Comparison of ENCODE assay signal across 21 mouse cellular contexts in genomic region chr4:66586647-66587046, GRCm38 (mm10).
A peak's percentile ranks its signal among the peaks of the same experiment; 100 is the strongest.
DNase-seq lines count a peak whose midpoint lies in the region; ATAC-seq lines count a peak whose summit lies in the region.
"Had no signal": no experiment of that assay in that cellular context is flagged by ENCODE, and none has a peak within 500 bp of the region (broad histone marks: within the 10 kb centered on the region; RNA-seq: fewer than 3 reads in every experiment).

No protein-coding gene starts in this region.

- no peak overlapping the region for H3K27ac ChIP-seq in forebrain, embryonic 14.5 days (ENCODE audit: low read depth, low read length)
- H3K27ac ChIP-seq in forebrain, embryonic 16.5 days (ENCODE audit: low read length): no peak overlapping the region
- no peak overlapping the region for H3K27ac ChIP-seq in hindbrain, embryonic 15.5 days (replicated peaks)
- H3K27ac ChIP-seq in hindbrain, embryonic 10.5 days: no peak overlapping the region
- H3K27ac ChIP-seq in neural tube, embryonic 12.5 days: no peak overlapping the region
- H3K27ac ChIP-seq: embryonic facial prominence, embryonic 13.5 days; heart, adult 2 months; heart, embryonic 15.5 days had no signal

- H3K4me3 ChIP-seq in forebrain, embryonic 14.5 days (ENCODE audit: low read depth, low read length): no peak overlapping the region
- no peak overlapping the region for H3K4me3 ChIP-seq in forebrain, embryonic 16.5 days (replicated peaks; ENCODE audit: low read length)
- H3K4me3 ChIP-seq in hindbrain, embryonic 15.5 days: no peak overlapping the region
- no peak overlapping the region for H3K4me3 ChIP-seq in hindbrain, embryonic 10.5 days
- no peak overlapping the region for H3K4me3 ChIP-seq in neural tube, embryonic 12.5 days
- H3K4me3 ChIP-seq: embryonic facial prominence, embryonic 13.5 days; heart, adult 2 months; heart, embryonic 15.5 days had no signal

- no peaks in the 10 kb centered on the region for H3K36me3 ChIP-seq in forebrain, embryonic 14.5 days (ENCODE audit: control insufficient read depth, insufficient read depth, low read length)
- no peaks in the 10 kb centered on the region for H3K36me3 ChIP-seq in forebrain, embryonic 16.5 days (ENCODE audit: control insufficient read depth, insufficient read depth)
- H3K36me3 ChIP-seq in hindbrain, embryonic 15.5 days: no peaks in the 10 kb centered on the region
- H3K36me3 ChIP-seq in hindbrain, embryonic 10.5 days: no peaks in the 10 kb centered on the region
- no peaks in the 10 kb centered on the region for H3K36me3 ChIP-seq in neural tube, embryonic 12.5 days
- H3K36me3 ChIP-seq: embryonic facial prominence, embryonic 13.5 days; heart, embryonic 15.5 days had no signal

- no peak overlapping the region for H3K9ac ChIP-seq in forebrain, embryonic 14.5 days (ENCODE audit: low read length)
- H3K9ac ChIP-seq in forebrain, embryonic 16.5 days (replicated peaks; ENCODE audit: low read depth, low read length): no peak overlapping the region
- H3K9ac ChIP-seq in hindbrain, embryonic 15.5 days: no peak overlapping the region
- H3K9ac ChIP-seq in neural tube, embryonic 12.5 days: no peak overlapping the region
- H3K9ac ChIP-seq: embryonic facial prominence, embryonic 13.5 days; heart, embryonic 15.5 days had no signal

- H3K4me1 ChIP-seq in forebrain, embryonic 14.5 days (ENCODE audit: control insufficient read depth, insufficient read depth, low read length): 0 out of 2 replicates have a peak, but pooled peaks cover 2% of the 10 kb centered on the region
- H3K4me1 ChIP-seq in forebrain, embryonic 16.5 days (replicated peaks; ENCODE audit: control insufficient read depth, insufficient read depth, low read length): peaks cover 3% of the 10 kb centered on the region; the same call in 1 of the 2 replicates
- H3K4me1 ChIP-seq in hindbrain, embryonic 15.5 days (replicated peaks): no peaks in the 10 kb centered on the region; the same call in 1 of the 2 replicates
- H3K4me1 ChIP-seq in hindbrain, embryonic 10.5 days (replicated peaks): peaks cover 7% of the 10 kb centered on the region
- no peaks in the 10 kb centered on the region for H3K4me1 ChIP-seq in neural tube, embryonic 12.5 days
- H3K4me1 ChIP-seq: heart, embryonic 15.5 days had no signal

- no peaks in the 10 kb centered on the region for H3K27me3 ChIP-seq in forebrain, embryonic 14.5 days (replicated peaks; ENCODE audit: control insufficient read depth, insufficient read depth, low read length)
- no peaks in the 10 kb centered on the region for H3K27me3 ChIP-seq in forebrain, embryonic 16.5 days (replicated peaks; ENCODE audit: control insufficient read depth, insufficient read depth, low read length)
- no peaks in the 10 kb centered on the region for H3K27me3 ChIP-seq in hindbrain, embryonic 15.5 days
- H3K27me3 ChIP-seq in hindbrain, embryonic 10.5 days (ENCODE audit: insufficient read depth, poor library complexity, severe bottlenecking): no peaks in the 10 kb centered on the region
- H3K27me3 ChIP-seq in neural tube, embryonic 12.5 days (replicated peaks): no peaks in the 10 kb centered on the region
- H3K27me3 ChIP-seq: CH12.LX; embryonic facial prominence, embryonic 13.5 days; heart, embryonic 15.5 days; Patski had no signal

- peak; percentile 5 for DNase-seq in forebrain, embryonic 14.5 days (ENCODE audit: low spot score)
- DNase-seq in hindbrain, embryonic 10.5 days (ENCODE audit: low spot score): no peak
- DNase-seq in neural tube, embryonic 10.5 days (ENCODE audit: extremely low spot score, low spot score): no peak
- DNase-seq in layer of hippocampus, adult 8-10 months (ENCODE audit: low spot score in 2 of 2): no peak
- DNase-seq: adrenal gland, postnatal 14 days; cerebellum, adult 18-20 months; cerebellum, adult 9-11 months; cerebellum, postnatal 36 days; gastrocnemius, postnatal 10 days; heart, adult 2 months; heart, postnatal 14 days; kidney, adult 11 months had no signal

- ATAC-seq in forebrain, embryonic 14.5 days: no peak; the same call in 1 of the 2 replicates
- ATAC-seq in forebrain, embryonic 16.5 days: no peak
- 0 out of 2 replicates have a peak, but pooled peaks have one; percentile 27 for ATAC-seq in hindbrain, embryonic 15.5 days (ENCODE audit: low FRiP score, low read depth)
- ATAC-seq in neural tube, embryonic 12.5 days (ENCODE audit: low FRiP score, low read depth): peak; percentile 2; the same call in 1 of the 2 replicates
- ATAC-seq: activated CD4-positive, CD25-positive, alpha-beta regulatory T cell, adult 4 months; Patski had no signal

- WGBS in forebrain, embryonic 14.5 days: 38% methylated on average over 5 of the region's 5 CpGs
- 43% methylated on average over 5 of the region's 5 CpGs for WGBS in forebrain, embryonic 16.5 days
- WGBS in hindbrain, embryonic 15.5 days: 39% methylated on average over 5 of the region's 5 CpGs
- WGBS in hindbrain, embryonic 10.5 days: 62% methylated on average over 5 of the region's 5 CpGs
- 55% methylated on average over 5 of the region's 5 CpGs for WGBS in neural tube, embryonic 12.5 days

- no peaks in the 10 kb centered on the region for H3K9me3 ChIP-seq in forebrain, embryonic 14.5 days (replicated peaks; ENCODE audit: control insufficient read depth, low read length)
- no peaks in the 10 kb centered on the region for H3K9me3 ChIP-seq in forebrain, embryonic 16.5 days (ENCODE audit: control insufficient read depth, low read length)
- no peaks in the 10 kb centered on the region for H3K9me3 ChIP-seq in hindbrain, embryonic 15.5 days
- H3K9me3 ChIP-seq in hindbrain, embryonic 10.5 days: no peaks in the 10 kb centered on the region
- H3K9me3 ChIP-seq in neural tube, embryonic 12.5 days: no peaks in the 10 kb centered on the region
- H3K9me3 ChIP-seq: embryonic facial prominence, embryonic 13.5 days; heart, embryonic 15.5 days had no signal

- H3K4me2 ChIP-seq in forebrain, embryonic 14.5 days (ENCODE audit: low read length): no peak overlapping the region
- H3K4me2 ChIP-seq in forebrain, embryonic 16.5 days (ENCODE audit: low read length): no peak overlapping the region
- H3K4me2 ChIP-seq in hindbrain, embryonic 15.5 days: no peak overlapping the region
- H3K4me2 ChIP-seq in neural tube, embryonic 12.5 days (replicated peaks): no peak overlapping the region
- H3K4me2 ChIP-seq: embryonic facial prominence, embryonic 13.5 days; heart, embryonic 11.5 days; heart, embryonic 15.5 days had no signal

Comparison
In these comparisons a context has a peak if more than half of its experiments do, and no peak if none do; other contexts are left out.
1. ATAC-seq: peak in hindbrain, embryonic 15.5 days (single experiment) and neural tube, embryonic 12.5 days (single experiment); none in forebrain, embryonic 14.5 days (single experiment) and forebrain, embryonic 16.5 days (single experiment).